Mouse (Mus musculus): ENCODE results near the gene Lonp1. TPM values are rescaled to one million over a fixed set of nuclear protein-coding genes. Genes with fewer than 3 reads are reported as not detected.

Gene Lonp1
- polyA plus RNA-seq, 1 experiment, result 29.5 TPM

DNA sequence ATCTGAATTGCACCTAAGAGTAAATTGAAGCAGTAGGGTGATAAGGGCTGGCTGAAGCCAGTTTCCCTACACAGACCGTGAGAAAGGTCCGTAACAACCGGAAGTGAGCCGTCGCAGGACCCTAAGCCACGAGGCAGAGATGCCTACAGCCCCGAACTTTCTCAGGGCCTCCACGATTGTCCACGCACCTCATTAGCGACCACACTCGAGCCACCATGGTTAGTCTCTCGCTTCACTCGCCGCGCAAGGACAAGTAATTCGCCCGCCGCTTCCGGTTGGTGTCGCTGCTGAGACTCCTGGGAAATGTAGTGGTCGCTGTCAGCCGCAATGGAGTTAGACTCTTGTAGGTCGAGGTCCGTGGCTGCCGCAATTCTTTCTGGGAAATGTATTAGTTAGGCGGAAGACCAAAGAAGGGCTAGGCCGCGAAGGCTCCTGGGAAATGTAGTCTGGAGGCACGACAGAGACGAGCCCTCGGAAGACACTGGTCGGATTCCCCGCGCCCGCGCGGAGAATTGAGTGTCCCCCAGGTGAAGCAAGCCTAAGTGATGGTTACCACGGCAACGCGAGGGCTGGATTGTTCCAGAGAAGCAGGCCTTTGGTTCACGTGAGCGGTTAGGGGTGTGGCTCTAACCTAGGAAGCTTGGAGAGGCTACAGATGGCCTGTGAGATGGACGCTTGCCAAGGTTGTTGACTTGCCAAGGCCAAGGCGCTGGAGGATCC is 17.1 kb downstream of the Lonp1 start, which contains the start of gene 2410015M20Rik:
Gene 2410015M20Rik (minus strand): TSS at position 320 of the 720 bp plus-strand sequence.
- TF ChIP-seq POLR2A (IDR thresholded peaks at IDR 0.05; ENCODE audit: borderline replicate concordance, control insufficient read depth, low read depth, low read length) (peak; percentile 50; the same call in 1 of the 2 replicates), CTCF (IDR thresholded peaks at IDR 0.05; ENCODE audit: control insufficient read depth, insufficient read depth, low read length) (no peak)
- peaks cover 6% of the 10 kb centered on the region; the same call in 1 of the 2 replicates for H3K4me1 ChIP-seq (ENCODE audit: control insufficient read depth, insufficient read depth, low read length)
- under 1% methylated on average over 44 of the region's 44 CpGs for WGBS
- H3K27ac ChIP-seq (ENCODE audit: control insufficient read depth, insufficient read depth, low read depth, low read length, poor library complexity), result peak within 1 kb of the TSS; percentile 75
- H3K4me3 ChIP-seq (replicated peaks; ENCODE audit: control insufficient read depth, low read depth, low read length), result peak within 1 kb of the TSS; percentile 81

DNA sequence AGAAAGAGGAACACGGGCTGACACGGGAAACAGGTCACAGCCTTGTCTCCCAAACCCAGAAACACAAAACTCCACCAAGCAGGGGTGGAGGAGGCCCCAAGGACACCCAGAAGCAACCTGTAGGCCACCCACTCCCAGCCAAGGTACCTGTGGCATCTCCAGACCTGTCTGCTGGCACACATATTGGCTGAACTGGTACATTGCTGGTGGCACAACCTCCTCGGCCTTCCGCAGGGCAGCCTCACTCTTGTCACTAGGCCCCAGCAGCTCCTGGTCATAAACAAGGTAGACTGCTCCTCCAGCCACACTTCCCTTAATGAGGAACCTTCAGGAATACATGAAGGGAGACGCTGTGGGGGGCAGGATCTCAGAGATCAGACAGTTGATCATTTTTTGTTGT is 18.0 kb downstream of the Lonp1 start:
- H3K4me1 ChIP-seq (ENCODE audit: control insufficient read depth, insufficient read depth, low read length), result peaks cover 3% of the 10 kb centered on the region; the same call in 1 of the 2 replicates
- no peak overlapping the region for H3K27ac ChIP-seq (ENCODE audit: control insufficient read depth, insufficient read depth, low read depth, low read length, poor library complexity)
- peak overlapping the region; percentile 25 for H3K4me3 ChIP-seq (replicated peaks; ENCODE audit: control insufficient read depth, low read depth, low read length)
- TF ChIP-seq CTCF (IDR thresholded peaks at IDR 0.05; ENCODE audit: control insufficient read depth, insufficient read depth, low read length) (no peak), POLR2A (IDR thresholded peaks at IDR 0.05; ENCODE audit: borderline replicate concordance, control insufficient read depth, low read depth, low read length) (no peak)
- WGBS, result 32% methylated on average over 5 of the region's 5 CpGs

DNA sequence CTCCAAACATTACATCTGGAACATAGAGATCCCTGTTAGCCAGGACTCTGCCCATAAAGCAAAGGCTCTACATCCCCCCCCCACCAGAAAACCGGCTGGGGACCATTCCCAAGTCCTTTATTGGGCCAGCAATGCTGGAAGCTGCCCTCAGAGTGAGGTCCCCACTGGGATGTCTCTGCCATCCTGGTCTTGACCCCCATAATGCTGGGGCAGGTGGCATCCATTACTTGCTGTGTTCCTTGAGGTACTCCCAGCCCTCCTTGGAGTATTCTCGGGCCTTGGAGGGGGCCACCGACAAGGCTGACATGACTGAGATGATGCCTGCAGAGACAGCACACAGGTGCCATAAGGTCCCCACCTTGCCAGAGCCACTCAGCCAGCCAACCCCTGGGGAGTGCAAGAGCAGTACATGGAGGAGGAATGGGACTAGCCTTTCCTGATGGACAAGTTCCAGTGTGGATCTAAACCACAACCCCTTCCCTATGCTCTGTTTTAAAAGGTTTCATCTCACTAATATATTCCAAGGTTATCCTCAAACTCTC is 19.1 kb downstream of the Lonp1 start:
- peaks cover 3% of the 10 kb centered on the region; the same call in 1 of the 2 replicates for H3K4me1 ChIP-seq (ENCODE audit: control insufficient read depth, insufficient read depth, low read length)
- H3K4me3 ChIP-seq (replicated peaks; ENCODE audit: control insufficient read depth, low read depth, low read length), result no peak overlapping the region
- 90% methylated on average over 3 of the region's 3 CpGs for WGBS
- TF ChIP-seq POLR2A (IDR thresholded peaks at IDR 0.05; ENCODE audit: borderline replicate concordance, control insufficient read depth, low read depth, low read length), result no peak
- TF ChIP-seq CTCF (IDR thresholded peaks at IDR 0.05; ENCODE audit: control insufficient read depth, insufficient read depth, low read length), result no peak
- H3K27ac ChIP-seq (ENCODE audit: control insufficient read depth, insufficient read depth, low read depth, low read length, poor library complexity), result no peak overlapping the region

DNA sequence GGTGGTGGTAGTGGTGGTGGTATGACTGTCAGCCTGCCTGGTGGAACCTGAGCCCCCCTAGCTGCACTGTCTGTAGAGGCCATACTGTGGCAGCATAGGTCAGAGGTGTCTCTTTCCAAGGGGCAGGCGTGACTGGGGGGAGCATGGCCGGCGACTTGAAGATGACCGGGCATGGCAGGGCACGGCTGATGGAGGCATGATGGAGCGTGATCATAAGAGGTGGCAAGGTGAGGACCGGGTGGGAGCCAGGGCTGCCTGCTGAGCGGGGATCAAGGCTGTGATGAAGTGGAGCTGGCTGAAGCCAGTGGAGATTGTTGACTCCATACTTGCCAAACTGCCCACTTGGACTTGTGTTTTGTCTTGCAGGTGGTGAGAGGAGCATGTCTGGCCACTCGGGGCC is 21.3 kb downstream of the Lonp1 start:
- H3K27ac ChIP-seq (ENCODE audit: control insufficient read depth, insufficient read depth, low read depth, low read length, poor library complexity), result no peak overlapping the region
- TF ChIP-seq CTCF (IDR thresholded peaks at IDR 0.05; ENCODE audit: control insufficient read depth, insufficient read depth, low read length), result no peak
- TF ChIP-seq POLR2A (IDR thresholded peaks at IDR 0.05; ENCODE audit: borderline replicate concordance, control insufficient read depth, low read depth, low read length), result no peak
- H3K4me3 ChIP-seq (replicated peaks; ENCODE audit: control insufficient read depth, low read depth, low read length), result no peak overlapping the region
- WGBS, result 85% methylated on average over 9 of the region's 9 CpGs
- H3K4me1 ChIP-seq (ENCODE audit: control insufficient read depth, insufficient read depth, low read length), result peaks cover 2% of the 10 kb centered on the region; the same call in 1 of the 2 replicates

DNA sequence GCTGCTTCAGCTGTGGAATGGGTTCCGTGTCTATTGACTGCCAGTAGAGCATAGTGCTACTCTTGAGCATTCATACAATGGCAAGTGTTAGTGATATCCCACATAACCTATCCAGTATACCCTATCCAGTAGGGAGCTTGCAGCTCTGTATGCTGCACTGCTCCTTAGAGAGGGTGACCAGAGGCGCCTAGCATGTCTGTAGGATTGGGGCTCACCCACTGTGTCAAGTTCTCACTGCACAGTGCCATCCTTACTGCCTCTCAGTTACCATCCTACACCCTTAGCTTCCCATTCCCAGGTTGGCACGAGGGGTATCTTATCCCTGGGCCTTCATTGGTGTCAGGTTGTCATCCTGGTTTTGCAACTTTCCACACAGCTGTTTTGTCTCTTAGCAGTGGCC is 22.3 kb downstream of the Lonp1 start:
- WGBS, result 90% methylated on average over 3 of the region's 3 CpGs
- H3K4me1 ChIP-seq (ENCODE audit: control insufficient read depth, insufficient read depth, low read length), result peaks cover 2% of the 10 kb centered on the region; the same call in 1 of the 2 replicates
- H3K4me3 ChIP-seq (replicated peaks; ENCODE audit: control insufficient read depth, low read depth, low read length), result no peak overlapping the region
- no peak overlapping the region for H3K27ac ChIP-seq (ENCODE audit: control insufficient read depth, insufficient read depth, low read depth, low read length, poor library complexity)
- TF ChIP-seq POLR2A (IDR thresholded peaks at IDR 0.05; ENCODE audit: borderline replicate concordance, control insufficient read depth, low read depth, low read length) (no peak), CTCF (IDR thresholded peaks at IDR 0.05; ENCODE audit: control insufficient read depth, insufficient read depth, low read length) (no peak)

DNA sequence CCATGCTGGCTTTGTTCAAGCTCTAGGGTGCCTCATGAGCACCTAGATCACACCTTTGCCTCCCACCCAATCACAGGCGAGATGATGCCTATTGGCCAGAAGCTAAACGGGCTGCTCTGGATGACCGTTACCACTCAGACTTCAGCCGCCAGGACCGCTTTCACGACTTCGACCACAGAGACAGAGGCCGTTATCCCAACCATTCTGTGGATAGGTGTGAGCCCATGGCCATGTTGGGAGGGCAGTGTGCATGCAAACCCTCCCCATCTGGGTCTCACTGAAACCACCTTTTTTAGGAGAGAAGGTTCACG is 22.7 kb downstream of the Lonp1 start:
- H3K4me3 ChIP-seq (replicated peaks; ENCODE audit: control insufficient read depth, low read depth, low read length), result no peak overlapping the region
- H3K4me1 ChIP-seq (ENCODE audit: control insufficient read depth, insufficient read depth, low read length), result peaks cover 2% of the 10 kb centered on the region; the same call in 1 of the 2 replicates
- WGBS, result 86% methylated on average over 9 of the region's 9 CpGs
- no peak overlapping the region for H3K27ac ChIP-seq (ENCODE audit: control insufficient read depth, insufficient read depth, low read depth, low read length, poor library complexity)
- TF ChIP-seq CTCF (IDR thresholded peaks at IDR 0.05; ENCODE audit: control insufficient read depth, insufficient read depth, low read length) (no peak), POLR2A (IDR thresholded peaks at IDR 0.05; ENCODE audit: borderline replicate concordance, control insufficient read depth, low read depth, low read length) (no peak)

DNA sequence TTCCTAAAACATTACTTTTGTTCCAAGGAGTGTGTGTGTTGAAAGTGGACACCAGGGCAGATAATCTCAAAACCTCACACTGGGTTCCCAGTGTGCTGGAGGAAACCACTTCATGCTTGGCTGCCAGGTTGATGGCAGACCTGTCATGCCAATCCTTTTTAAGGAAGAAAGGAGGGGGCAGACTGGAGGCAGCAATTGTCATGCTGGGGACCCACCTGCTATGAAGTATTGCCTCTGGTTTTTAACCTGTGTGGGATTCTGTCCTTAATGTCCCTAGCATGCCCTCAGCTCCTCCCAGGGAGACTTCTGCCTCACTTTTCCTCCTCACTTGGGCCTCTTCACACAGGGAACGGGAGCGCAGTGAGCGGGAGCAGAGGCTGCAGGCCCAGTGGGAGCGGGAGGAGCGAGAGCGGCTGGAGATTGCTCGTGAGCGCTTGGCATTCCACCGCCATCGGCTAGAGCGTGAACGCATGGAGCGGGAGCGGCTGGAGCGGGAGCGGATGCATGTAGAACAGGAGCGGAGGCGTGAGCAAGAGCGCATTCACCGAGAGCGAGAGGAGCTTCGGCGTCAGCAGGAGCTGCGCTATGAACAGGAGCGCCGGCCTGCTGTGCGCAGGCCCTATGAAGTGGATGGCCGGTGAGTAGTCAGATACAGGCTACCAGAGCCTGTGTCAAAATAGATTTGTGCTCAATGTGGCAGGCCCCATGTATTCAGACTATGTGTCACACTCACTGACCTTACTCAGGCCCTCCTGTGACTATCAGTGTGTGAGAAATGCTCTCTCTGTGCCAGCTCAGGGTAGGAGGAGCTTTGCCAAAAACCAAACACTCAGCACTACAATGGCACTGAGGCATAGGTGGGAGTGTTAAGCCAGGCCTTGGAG is 23.3 kb downstream of the Lonp1 start:
- no peak overlapping the region for H3K27ac ChIP-seq (ENCODE audit: control insufficient read depth, insufficient read depth, low read depth, low read length, poor library complexity)
- WGBS, result 97% methylated on average over 28 of the region's 28 CpGs
- no peaks in the 10 kb centered on the region for H3K4me1 ChIP-seq (ENCODE audit: control insufficient read depth, insufficient read depth, low read length)
- no peak overlapping the region for H3K4me3 ChIP-seq (replicated peaks; ENCODE audit: control insufficient read depth, low read depth, low read length)
- TF ChIP-seq POLR2A (IDR thresholded peaks at IDR 0.05; ENCODE audit: borderline replicate concordance, control insufficient read depth, low read depth, low read length) (peak; percentile 19; the same call in 1 of the 2 replicates), CTCF (IDR thresholded peaks at IDR 0.05; ENCODE audit: control insufficient read depth, insufficient read depth, low read length) (no peak)

All from bone marrow, adult 2 months (tissue).